Comparison of ENCODE assay signal across 25 mouse cellular contexts in the genomic region with DNA sequence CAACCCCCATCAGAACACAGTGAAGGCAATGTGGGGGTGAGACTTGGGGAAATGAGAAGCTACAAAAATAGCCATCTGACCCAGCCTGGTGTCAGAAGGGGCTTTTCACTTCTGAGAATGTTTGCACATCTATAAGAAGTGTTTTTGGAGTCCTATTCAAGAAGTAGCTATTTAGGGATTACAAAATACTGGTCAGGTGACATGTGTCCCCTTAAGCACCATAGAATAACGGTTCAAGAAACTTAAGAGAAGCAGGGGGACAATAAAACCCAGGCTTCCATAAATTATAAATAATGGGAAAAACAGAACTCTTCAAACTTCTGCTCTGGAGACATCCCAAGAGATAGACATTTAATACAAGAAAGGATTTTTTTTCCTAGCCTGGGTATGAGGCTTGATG.
"Had no signal": no experiment of that assay in that cellular context is flagged by ENCODE, and none has a peak within 500 bp of the region (broad histone marks: within the 10 kb centered on the region; RNA-seq: fewer than 3 reads in every experiment).

No protein-coding gene starts in this region.

- H3K27ac ChIP-seq: gastrocnemius, adult 2 months; heart, embryonic 10.5 days; hindbrain, embryonic 10.5 days; hindbrain, embryonic 12.5 days; hindbrain, embryonic 14.5 days; intestine, embryonic 15.5 days; layer of hippocampus, adult 2 months; left cerebral cortex, adult 2 months; liver, embryonic 13.5 days had no signal

- H3K27me3 ChIP-seq: heart, embryonic 12.5 days; hindbrain, embryonic 12.5 days; intestine, embryonic 15.5 days; liver, embryonic 13.5 days had no signal

- H3K4me3 ChIP-seq: gastrocnemius, adult 2 months; heart, embryonic 10.5 days; heart, embryonic 12.5 days; hindbrain, embryonic 10.5 days; hindbrain, embryonic 12.5 days; intestine, embryonic 15.5 days; layer of hippocampus, adult 2 months; left cerebral cortex, adult 2 months; liver, embryonic 13.5 days had no signal

- H3K36me3 ChIP-seq: heart, embryonic 10.5 days; heart, embryonic 12.5 days; hindbrain, embryonic 10.5 days; hindbrain, embryonic 12.5 days; intestine, embryonic 15.5 days; liver, embryonic 13.5 days had no signal

- H3K9me3 ChIP-seq: heart, embryonic 10.5 days; heart, embryonic 12.5 days; hindbrain, embryonic 10.5 days; hindbrain, embryonic 12.5 days; intestine, embryonic 15.5 days; liver, embryonic 13.5 days had no signal

- H3K4me2 ChIP-seq: heart, embryonic 12.5 days; hindbrain, embryonic 12.5 days; hindbrain, embryonic 14.5 days; intestine, embryonic 15.5 days; liver, embryonic 11.5 days; liver, embryonic 13.5 days had no signal

- DNase-seq: gastrocnemius, adult 2 months; gastrocnemius, postnatal 10 days; gastrocnemius, postnatal 25 days; heart, adult 18-20 months; heart, postnatal 10 days; heart, postnatal 4 days; kidney, adult 18-20 months; kidney, adult 8-10 months; kidney, postnatal 10 days; kidney, postnatal 25 days; kidney, postnatal 4 days; liver; liver, embryonic 13.5 days had no signal

- ATAC-seq: hindbrain, embryonic 16.5 days; inflammation-experienced regulatory T-cells, adult 6 months; intestine, embryonic 15.5 days; intestine, postnatal 0 days had no signal

- H3K9ac ChIP-seq: heart, embryonic 12.5 days; hindbrain, embryonic 12.5 days; hindbrain, embryonic 14.5 days; intestine, embryonic 15.5 days; liver, embryonic 13.5 days had no signal

- H3K4me1 ChIP-seq: heart, embryonic 10.5 days; heart, embryonic 12.5 days; hindbrain, embryonic 10.5 days; hindbrain, embryonic 12.5 days; intestine, embryonic 15.5 days; liver, embryonic 13.5 days had no signal
